ENCODE assay signal across 32 mouse cellular contexts in the genomic region with DNA sequence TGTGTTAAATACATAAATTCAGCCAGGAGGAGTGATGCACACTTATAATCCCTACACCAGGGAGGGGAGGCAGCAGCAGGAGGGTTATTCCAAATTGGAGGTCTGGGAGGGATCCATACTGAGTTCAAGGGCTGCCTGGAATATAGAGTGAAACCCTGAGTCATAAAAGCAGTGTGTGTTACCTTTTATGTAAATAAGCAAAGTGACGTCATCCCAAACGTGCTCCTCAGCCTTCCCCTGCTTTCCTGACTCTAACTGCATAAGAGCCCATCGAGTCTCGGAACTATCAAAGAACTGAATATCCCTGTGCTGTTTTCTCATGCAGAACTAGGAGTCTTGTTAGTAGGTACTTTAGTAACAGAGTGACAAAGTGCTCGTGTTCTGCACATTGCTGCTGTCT. TPM values are rescaled to one million over a fixed set of nuclear protein-coding genes. Genes with fewer than 3 reads are reported as not detected.
DNase-seq lines count a peak whose midpoint lies in the region; ATAC-seq and TF ChIP-seq lines count a peak whose summit lies in the region.
"Had no signal": no experiment of that assay in that cellular context is flagged by ENCODE, and none has a peak within 500 bp of the region (broad histone marks: within the 10 kb centered on the region; RNA-seq: fewer than 3 reads in every experiment).

No protein-coding gene starts in this region.

- no peaks in the 10 kb centered on the region for H3K27me3 ChIP-seq in forebrain, embryonic 10.5 days (ENCODE audit: poor library complexity, severe bottlenecking)
- H3K27me3 ChIP-seq in forebrain, embryonic 16.5 days (replicated peaks; ENCODE audit: control insufficient read depth, insufficient read depth, low read length): no peaks in the 10 kb centered on the region
- no peaks in the 10 kb centered on the region for H3K27me3 ChIP-seq in midbrain, embryonic 15.5 days (replicated peaks)
- no peaks in the 10 kb centered on the region for H3K27me3 ChIP-seq in midbrain, postnatal 0 days (ENCODE audit: insufficient read depth, low read length)
- H3K27me3 ChIP-seq in forebrain, embryonic 12.5 days: no peaks in the 10 kb centered on the region
- H3K27me3 ChIP-seq: embryonic facial prominence, embryonic 12.5 days; hindbrain, embryonic 12.5 days; intestine, embryonic 15.5 days; limb, embryonic 12.5 days; liver, embryonic 15.5 days; midbrain, embryonic 12.5 days; neural tube, embryonic 12.5 days had no signal

- H3K36me3 ChIP-seq in forebrain, embryonic 10.5 days (replicated peaks): peaks cover 19% of the 10 kb centered on the region
- no peaks in the 10 kb centered on the region for H3K36me3 ChIP-seq in forebrain, embryonic 16.5 days (ENCODE audit: control insufficient read depth, insufficient read depth)
- H3K36me3 ChIP-seq in midbrain, embryonic 15.5 days (replicated peaks): no peaks in the 10 kb centered on the region
- no peaks in the 10 kb centered on the region for H3K36me3 ChIP-seq in midbrain, postnatal 0 days (ENCODE audit: insufficient read depth, low read length)
- H3K36me3 ChIP-seq in forebrain, embryonic 12.5 days (replicated peaks): peaks cover 5% of the 10 kb centered on the region
- H3K36me3 ChIP-seq: hindbrain, embryonic 12.5 days; intestine, embryonic 15.5 days; neural tube, embryonic 12.5 days had no signal

- H3K4me1 ChIP-seq in forebrain, embryonic 10.5 days: peaks cover 61% of the 10 kb centered on the region
- H3K4me1 ChIP-seq in forebrain, embryonic 16.5 days (replicated peaks; ENCODE audit: control insufficient read depth, insufficient read depth, low read length): peaks cover 20% of the 10 kb centered on the region
- H3K4me1 ChIP-seq in midbrain, embryonic 15.5 days: peaks cover 16% of the 10 kb centered on the region
- 0 out of 2 replicates have a peak, but pooled peaks cover 6% of the 10 kb centered on the region for H3K4me1 ChIP-seq in midbrain, postnatal 0 days (ENCODE audit: insufficient read depth, low read length)
- peaks cover 44% of the 10 kb centered on the region for H3K4me1 ChIP-seq in forebrain, embryonic 12.5 days

- H3K9ac ChIP-seq in forebrain, embryonic 16.5 days (replicated peaks; ENCODE audit: low read depth, low read length): no peak overlapping the region
- H3K9ac ChIP-seq in midbrain, embryonic 15.5 days: no peak overlapping the region
- no peak overlapping the region for H3K9ac ChIP-seq in midbrain, postnatal 0 days (replicated peaks; ENCODE audit: low read length, poor library complexity, severe bottlenecking)
- no peak overlapping the region for H3K9ac ChIP-seq in forebrain, embryonic 12.5 days
- H3K9ac ChIP-seq: embryonic facial prominence, embryonic 12.5 days; hindbrain, embryonic 12.5 days; intestine, embryonic 15.5 days; limb, embryonic 12.5 days; liver, embryonic 15.5 days; lung, embryonic 14.5 days; midbrain, embryonic 12.5 days; neural tube, embryonic 12.5 days had no signal

- H3K9me3 ChIP-seq in forebrain, embryonic 10.5 days: peaks cover under 1% of the 10 kb centered on the region; the same call in 1 of the 2 replicates
- H3K9me3 ChIP-seq in forebrain, embryonic 16.5 days (ENCODE audit: control insufficient read depth, low read length): no peaks in the 10 kb centered on the region
- H3K9me3 ChIP-seq in midbrain, embryonic 15.5 days: no peaks in the 10 kb centered on the region
- no peaks in the 10 kb centered on the region for H3K9me3 ChIP-seq in midbrain, postnatal 0 days (ENCODE audit: low read length)
- peaks cover under 1% of the 10 kb centered on the region; the same call in 1 of the 2 replicates for H3K9me3 ChIP-seq in forebrain, embryonic 12.5 days
- H3K9me3 ChIP-seq: embryonic facial prominence, embryonic 12.5 days; heart, embryonic 10.5 days; hindbrain, embryonic 12.5 days; intestine, embryonic 15.5 days; limb, embryonic 12.5 days; liver, embryonic 15.5 days; midbrain, embryonic 12.5 days; neural tube, embryonic 12.5 days had no signal

- H3K27ac ChIP-seq in forebrain, embryonic 10.5 days: peak overlapping the region; percentile 86
- no peak overlapping the region for H3K27ac ChIP-seq in forebrain, embryonic 16.5 days (ENCODE audit: low read length)
- H3K27ac ChIP-seq in midbrain, embryonic 15.5 days: no peak overlapping the region
- no peak overlapping the region for H3K27ac ChIP-seq in midbrain, postnatal 0 days (ENCODE audit: low read depth, low read length)
- H3K27ac ChIP-seq in forebrain, embryonic 12.5 days: peak overlapping the region; percentile 86
- H3K27ac ChIP-seq: embryonic facial prominence, embryonic 12.5 days; heart, embryonic 10.5 days; hindbrain, embryonic 12.5 days; hindbrain, postnatal 0 days; intestine, embryonic 15.5 days; limb, embryonic 12.5 days; liver, embryonic 15.5 days; midbrain, embryonic 12.5 days; neural tube, embryonic 12.5 days had no signal

- no peak overlapping the region for H3K4me3 ChIP-seq in forebrain, embryonic 10.5 days
- no peak overlapping the region for H3K4me3 ChIP-seq in forebrain, embryonic 16.5 days (replicated peaks; ENCODE audit: low read length)
- H3K4me3 ChIP-seq in midbrain, embryonic 15.5 days: no peak overlapping the region
- no peak overlapping the region for H3K4me3 ChIP-seq in midbrain, postnatal 0 days (ENCODE audit: low read depth, low read length)
- no peak overlapping the region for H3K4me3 ChIP-seq in forebrain, embryonic 12.5 days (replicated peaks)
- H3K4me3 ChIP-seq: embryonic facial prominence, embryonic 12.5 days; heart, embryonic 10.5 days; hindbrain, embryonic 12.5 days; intestine, embryonic 15.5 days; limb, embryonic 12.5 days; liver, embryonic 15.5 days; midbrain, embryonic 12.5 days; myocyte; neural tube, embryonic 12.5 days had no signal

- ATAC-seq in forebrain, embryonic 16.5 days: no peak
- 0 out of 2 replicates have a peak, but pooled peaks have one; percentile 21 for ATAC-seq in midbrain, embryonic 15.5 days (replicated peaks)
- no peak for ATAC-seq in midbrain, postnatal 0 days (ENCODE audit: low FRiP score)
- ATAC-seq in forebrain, embryonic 12.5 days (ENCODE audit: low FRiP score): peak; percentile 31; the same call in 1 of the 2 replicates
- ATAC-seq: hindbrain, postnatal 0 days; intestine, embryonic 15.5 days had no signal

- no peak for TF ChIP-seq CTCF in midbrain, postnatal 0 days (IDR thresholded peaks at IDR 0.05)

- H3K4me2 ChIP-seq in forebrain, embryonic 16.5 days (ENCODE audit: low read length): no peak overlapping the region
- no peak overlapping the region for H3K4me2 ChIP-seq in midbrain, embryonic 15.5 days
- H3K4me2 ChIP-seq in midbrain, postnatal 0 days (ENCODE audit: low read depth, low read length, poor library complexity, severe bottlenecking): no peak overlapping the region
- H3K4me2 ChIP-seq in forebrain, embryonic 12.5 days: peak overlapping the region; percentile 15; the same call in 1 of the 2 replicates
- H3K4me2 ChIP-seq: embryonic facial prominence, embryonic 12.5 days; hindbrain, embryonic 12.5 days; intestine, embryonic 15.5 days; limb, embryonic 12.5 days; liver, embryonic 15.5 days; lung, embryonic 14.5 days; midbrain, embryonic 12.5 days; neural tube, embryonic 12.5 days had no signal

- DNase-seq in forebrain, embryonic 10.5 days (ENCODE audit: extremely low spot score, low spot score): peak; percentile 27
- DNase-seq in midbrain, postnatal 0 days (ENCODE audit: low spot score): no peak
- DNase-seq in spleen, postnatal 36 days (ENCODE audit: low spot score in 2 of 2): no peak
- no peak for DNase-seq in frontal cortex, postnatal 36 days (ENCODE audit: low spot score in 2 of 2)
- DNase-seq in layer of hippocampus, adult 11-12 months (ENCODE audit: low spot score): no peak
- DNase-seq: adrenal gland, postnatal 10 days; cerebellum, adult 11 months; cerebellum, adult 9-10 months; cerebellum, postnatal 36 days; gastrocnemius, postnatal 25 days; heart, adult 11 months; heart, postnatal 36 days; kidney, adult 9 months; kidney, postnatal 10 days; lung, embryonic 14.5 days; right cerebral cortex, adult 18-20 months; spleen, adult 18-20 months; thymus, adult 2 months; thymus, postnatal 4 days had no signal

- 39% methylated on average over 5 of the region's 5 CpGs for WGBS in forebrain, embryonic 10.5 days
- WGBS in forebrain, embryonic 16.5 days: 13% methylated on average over 5 of the region's 5 CpGs
- 49% methylated on average over 5 of the region's 5 CpGs for WGBS in midbrain, embryonic 15.5 days
- 52% methylated on average over 5 of the region's 5 CpGs for whole genome bisulfite sequencing in midbrain, postnatal 0 days
- 23% methylated on average over 5 of the region's 5 CpGs for WGBS in forebrain, embryonic 12.5 days

RNA-seq across cellular contexts. Expression of gene Psmd6, which starts 57.4 kb away (rescaled TPM):
- polyA plus RNA-seq in forebrain, embryonic 10.5 days (2016; fragmentation: Nextera tagmentation; extraction: Ambion mirVana): 294 and 295 TPM in 2 replicates
- 275 and 281 TPM in 2 replicates for polyA plus RNA-seq in forebrain, embryonic 16.5 days (2015; fragmentation: Nextera tagmentation; extraction: Ambion mirVana)
- polyA plus RNA-seq in midbrain, embryonic 15.5 days (2015; fragmentation: Nextera tagmentation; extraction: Ambion mirVana): 235 and 242 TPM in 2 replicates
- total RNA-seq in midbrain, postnatal 0 days (2014; rRNA removed): 131 and 166 TPM in 2 replicates
- polyA plus RNA-seq in midbrain, postnatal 0 days (2015; fragmentation: Nextera tagmentation; extraction: Ambion mirVana): 225 and 233 TPM in 2 replicates
- 292 TPM in 2 replicates for polyA plus RNA-seq in forebrain, embryonic 12.5 days (2016; fragmentation: Nextera tagmentation; extraction: Ambion mirVana)

Comparison
In these comparisons a context has a peak if more than half of its experiments do, and no peak if none do; other contexts are left out.
1. H3K27ac ChIP-seq: peak in forebrain, embryonic 10.5 days (single experiment) and forebrain, embryonic 12.5 days (single experiment); none in forebrain, embryonic 16.5 days (single experiment), midbrain, embryonic 15.5 days (single experiment) and midbrain, postnatal 0 days (single experiment).
2. ATAC-seq: peak in midbrain, embryonic 15.5 days (single experiment) and forebrain, embryonic 12.5 days (single experiment); none in forebrain, embryonic 16.5 days (single experiment) and midbrain, postnatal 0 days (single experiment).